Mouse (Mus musculus) liver, embryonic 12.5 days (tissue): ENCODE measurements at regions not wholly inside any gene's neighbourhood (a gene's known extent, or its start where the extent isn't known, plus 50 kb on each side); places are given as distances from the start of the nearest gene placed in this dataset.

Experiments
- ATAC-seq: fragments of 200-750 bp; cut with Nextera tagmentation; 2 replicates; pipeline ENCODE4 v1.8.0; 2017; ENCODE audit warnings: moderate number of reproducible peaks, mild to moderate bottlenecking, moderate library complexity
- H3K27ac ChIP-seq: fragments of 300-500 bp; sonication (generic); 2 replicates; pipeline ENCODE4 v1.5.1; 2016; ENCODE audit warnings: mild to moderate bottlenecking
- H3K27me3 ChIP-seq: fragments of 300-500 bp; sonication (generic); replicated peaks from 2 replicates; pipeline ENCODE4 v1.6.1; 2016; ENCODE audit warnings: mild to moderate bottlenecking, moderate library complexity
- H3K36me3 ChIP-seq: fragments of 300-500 bp; sonication (generic); 2 replicates; pipeline ENCODE4 v1.6.1; 2016; ENCODE audit warnings: mild to moderate bottlenecking, moderate library complexity
- H3K4me1 ChIP-seq: fragments of 300-500 bp; sonication (generic); 2 replicates; pipeline ENCODE4 v1.6.1; 2016
- H3K4me2 ChIP-seq: fragments of 300-500 bp; sonication (generic); 2 replicates; pipeline ENCODE4 v1.6.1; 2016; ENCODE audit warnings: mild to moderate bottlenecking, moderate library complexity
- H3K4me3 ChIP-seq: fragments of 300-500 bp; sonication (generic); 2 replicates; pipeline ENCODE4 v1.5.1; 2016; ENCODE audit warnings: mild to moderate bottlenecking, moderate library complexity
- H3K9ac ChIP-seq: fragments of 300-500 bp; sonication (generic); 2 replicates; pipeline ENCODE4 v1.6.1; 2016; ENCODE audit warnings: mild to moderate bottlenecking, moderate library complexity
- H3K9me3 ChIP-seq: fragments of 300-500 bp; sonication (generic); replicated peaks from 2 replicates; pipeline ENCODE4 v1.6.1; 2016; ENCODE audit warnings: mild to moderate bottlenecking, moderate library complexity
- WGBS: fragments of 180-500 bp; shearing (Covaris S2); methylation state at CpG from one replicate; pipeline ENCODE4 v1.1.7; 2016; ENCODE audit not compliant: insufficient replicate concordance; 5-methylcytosine and 5-hydroxymethylcytosine counted together

GRCm38 (mm10) chr2:178673621-178674020 lies 243.3 kb downstream of the Cdh26 start:
- no peaks in the 10 kb centered on the region for H3K36me3 ChIP-seq
- no peak overlapping the region for H3K4me3 ChIP-seq
- WGBS: 76% methylated on average over 4 of the region's 4 CpGs
- no peak overlapping the region for H3K9ac ChIP-seq
- H3K27me3 ChIP-seq: no peaks in the 10 kb centered on the region; the same call in 1 of the 2 replicates
- no peak for ATAC-seq
- peaks cover 3% of the 10 kb centered on the region; the same call in 1 of the 2 replicates for H3K4me1 ChIP-seq
- no peak overlapping the region for H3K27ac ChIP-seq
- H3K4me2 ChIP-seq: no peak overlapping the region
- H3K9me3 ChIP-seq: no peaks in the 10 kb centered on the region

- H3K4me2 ChIP-seq: no peak overlapping the region
- no peaks in the 10 kb centered on the region for H3K27me3 ChIP-seq
- no peaks in the 10 kb centered on the region for H3K36me3 ChIP-seq
- H3K9ac ChIP-seq: no peak overlapping the region
- H3K4me3 ChIP-seq: no peak overlapping the region
- 50% methylated on average over 4 of the region's 4 CpGs for WGBS
- ATAC-seq: no peak
- no peaks in the 10 kb centered on the region for H3K9me3 ChIP-seq
- H3K4me1 ChIP-seq: peaks cover 3% of the 10 kb centered on the region; the same call in 1 of the 2 replicates
- H3K27ac ChIP-seq: no peak overlapping the region
These were observed 244.3 kb downstream of the Cdh26 start for GRCm38 (mm10) chr2:178674621-178675020.

DNA sequence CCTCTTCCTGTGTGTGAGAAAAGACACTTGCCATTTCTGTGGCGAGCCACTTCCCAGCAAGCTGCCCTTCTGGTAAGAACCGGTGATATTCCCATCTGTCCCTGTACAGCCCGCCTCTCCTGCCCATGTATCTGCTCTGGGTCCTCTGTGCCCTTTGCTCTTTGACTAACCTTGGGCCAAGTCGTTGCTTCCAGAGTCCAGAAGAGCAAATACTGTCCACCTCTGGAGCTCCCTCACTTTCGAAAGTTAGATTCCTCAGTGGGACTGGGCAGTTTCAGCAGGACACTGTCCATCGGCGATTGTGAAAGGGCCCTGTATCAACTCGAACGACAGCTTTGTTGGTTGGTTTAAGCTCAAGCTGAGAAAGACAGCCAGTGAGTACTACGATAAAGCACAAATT lies 246.6 kb downstream of the Cdh26 start:
- H3K4me2 ChIP-seq: no peak overlapping the region
- WGBS: 49% methylated on average over 10 of the region's 10 CpGs
- H3K27me3 ChIP-seq: no peaks in the 10 kb centered on the region
- H3K27ac ChIP-seq: no peak overlapping the region
- H3K36me3 ChIP-seq: no peaks in the 10 kb centered on the region
- no peak overlapping the region for H3K4me3 ChIP-seq
- no peaks in the 10 kb centered on the region for H3K9me3 ChIP-seq
- no peak overlapping the region for H3K9ac ChIP-seq
- peak; percentile 56; the same call in 1 of the 2 replicates for ATAC-seq
- H3K4me1 ChIP-seq: peaks cover 3% of the 10 kb centered on the region; the same call in 1 of the 2 replicates

DNA sequence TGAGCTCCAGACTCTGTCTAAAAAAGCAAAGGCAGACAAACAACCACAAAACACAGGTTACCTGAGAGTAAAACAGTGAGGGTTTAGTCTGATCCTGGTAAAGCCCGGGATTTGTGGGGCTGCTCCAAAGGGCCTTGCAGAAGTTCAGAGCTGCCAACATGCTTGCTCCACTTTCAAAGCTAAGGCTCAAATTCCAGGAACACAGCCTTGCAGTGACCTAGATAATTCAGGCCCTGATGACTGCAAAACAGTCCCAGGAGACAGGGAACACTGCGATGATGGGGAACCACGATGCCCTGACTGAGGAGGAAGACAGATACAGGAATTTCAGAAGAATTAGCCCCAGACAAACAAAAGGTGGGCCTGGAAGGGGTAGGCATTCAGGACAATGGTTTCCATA lies 250.0 kb downstream of the Cdh26 start:
- ATAC-seq: no peak
- Histone ChIP-seq H3K9me3 (no peaks in the 10 kb centered on the region), H3K9ac (no peak overlapping the region), H3K27ac (no peak overlapping the region), H3K4me3 (no peak overlapping the region), H3K36me3 (no peaks in the 10 kb centered on the region), H3K27me3 (no peaks in the 10 kb centered on the region), H3K4me2 (no peak overlapping the region), H3K4me1 (peaks cover 11% of the 10 kb centered on the region; the same call in 1 of the 2 replicates)
- 59% methylated on average over 3 of the region's 3 CpGs for WGBS

GRCm38 (mm10) chr2:178684026-178684958 lies 254.0 kb downstream of the Cdh26 start:
- H3K36me3 ChIP-seq: no peaks in the 10 kb centered on the region
- no peak for ATAC-seq
- WGBS: 44% methylated on average over 9 of the region's 9 CpGs
- no peaks in the 10 kb centered on the region for H3K9me3 ChIP-seq
- H3K27me3 ChIP-seq: no peaks in the 10 kb centered on the region
- no peak overlapping the region for H3K4me3 ChIP-seq
- H3K27ac ChIP-seq: no peak overlapping the region
- no peak overlapping the region for H3K4me2 ChIP-seq
- no peak overlapping the region for H3K9ac ChIP-seq
- H3K4me1 ChIP-seq: peaks cover 10% of the 10 kb centered on the region; the same call in 1 of the 2 replicates

GRCm38 (mm10) chr2:178685211-178685610 lies 254.9 kb downstream of the Cdh26 start:
- 78% methylated on average over 5 of the region's 5 CpGs for WGBS
- H3K4me2 ChIP-seq: no peak overlapping the region
- H3K9me3 ChIP-seq: no peaks in the 10 kb centered on the region
- H3K4me1 ChIP-seq: peaks cover 10% of the 10 kb centered on the region; the same call in 1 of the 2 replicates
- no peaks in the 10 kb centered on the region for H3K27me3 ChIP-seq
- H3K9ac ChIP-seq: no peak overlapping the region
- H3K4me3 ChIP-seq: no peak overlapping the region
- H3K27ac ChIP-seq: no peak overlapping the region
- no peak for ATAC-seq
- H3K36me3 ChIP-seq: no peaks in the 10 kb centered on the region

DNA sequence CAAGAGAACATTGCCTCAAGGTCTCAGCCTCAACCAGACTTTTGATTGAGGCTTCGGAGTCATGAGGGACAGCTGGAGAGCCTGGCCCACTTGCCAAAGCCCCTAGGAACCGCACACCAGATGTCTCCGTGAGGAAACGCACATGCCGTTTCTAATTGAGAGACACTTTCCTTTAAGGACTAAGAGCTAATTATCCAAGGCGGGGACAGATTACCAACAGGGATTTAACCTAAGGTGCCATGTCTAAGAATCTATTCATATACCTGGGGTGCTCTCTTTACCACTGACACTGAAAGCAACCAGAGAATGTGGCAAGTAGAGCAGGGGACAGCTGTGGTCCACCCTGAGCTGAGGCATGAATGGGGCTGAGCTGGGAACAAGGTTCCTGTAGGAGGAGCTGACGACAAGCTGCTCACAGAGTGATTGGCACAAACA lies 255.9 kb downstream of the Cdh26 start:
- Histone ChIP-seq H3K27ac (no peak overlapping the region), H3K4me3 (no peak overlapping the region), H3K36me3 (no peaks in the 10 kb centered on the region), H3K27me3 (no peaks in the 10 kb centered on the region), H3K9me3 (no peaks in the 10 kb centered on the region), H3K9ac (no peak overlapping the region), H3K4me2 (no peak overlapping the region), H3K4me1 (peaks cover 17% of the 10 kb centered on the region; the same call in 1 of the 2 replicates)
- 67% methylated on average over 7 of the region's 7 CpGs for WGBS
- ATAC-seq: no peak

- H3K9ac ChIP-seq: no peak overlapping the region
- no peak for ATAC-seq
- no peak overlapping the region for H3K4me3 ChIP-seq
- no peaks in the 10 kb centered on the region for H3K9me3 ChIP-seq
- WGBS: 57% methylated on average over 6 of the region's 6 CpGs
- no peaks in the 10 kb centered on the region for H3K27me3 ChIP-seq
- H3K4me2 ChIP-seq: no peak overlapping the region
- no peaks in the 10 kb centered on the region for H3K36me3 ChIP-seq
- H3K4me1 ChIP-seq: peaks cover 27% of the 10 kb centered on the region; the same call in 1 of the 2 replicates
- no peak overlapping the region for H3K27ac ChIP-seq
These were observed 258.3 kb downstream of the Cdh26 start for GRCm38 (mm10) chr2:178688586-178688985.

DNA sequence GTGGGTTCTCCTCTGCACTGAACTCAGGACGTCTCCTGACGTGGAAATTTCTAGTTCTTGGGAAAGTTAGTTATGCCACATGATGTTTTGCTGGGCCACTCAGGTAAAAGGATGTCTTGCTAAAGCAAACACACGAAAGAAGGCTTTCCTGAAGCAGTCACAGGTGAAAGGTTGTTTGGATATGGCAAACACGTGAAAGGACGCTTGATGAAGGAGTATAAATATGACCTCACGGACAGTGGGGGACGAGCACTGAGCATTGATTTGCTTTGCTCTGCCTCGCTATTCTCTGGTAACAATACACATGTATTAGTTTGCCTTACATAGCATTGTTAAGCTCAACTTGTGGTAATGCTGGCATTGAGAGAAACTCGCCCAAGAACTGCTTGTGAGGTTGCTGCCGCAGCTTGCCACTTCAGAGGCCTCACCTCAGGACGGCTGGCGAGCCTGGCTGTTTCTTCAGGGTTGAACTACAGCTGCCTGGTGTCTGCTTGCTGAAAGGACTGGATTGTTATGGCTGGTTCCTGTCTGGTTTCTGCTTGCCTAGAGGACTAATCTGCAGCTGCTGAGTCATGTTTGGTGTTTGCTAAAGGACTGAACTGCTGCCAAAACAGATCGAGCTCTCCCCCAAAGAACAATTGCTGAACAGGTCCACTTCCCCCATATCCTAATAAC lies 261.0 kb downstream of the Cdh26 start:
- no peak overlapping the region for H3K9ac ChIP-seq
- H3K9me3 ChIP-seq: no peaks in the 10 kb centered on the region
- 54% methylated on average over 13 of the region's 13 CpGs for WGBS
- no peaks in the 10 kb centered on the region for H3K36me3 ChIP-seq
- no peaks in the 10 kb centered on the region for H3K27me3 ChIP-seq
- no peak overlapping the region for H3K4me2 ChIP-seq
- H3K4me1 ChIP-seq: peaks cover 19% of the 10 kb centered on the region; the same call in 1 of the 2 replicates
- H3K4me3 ChIP-seq: no peak overlapping the region
- 0 out of 2 replicates have a peak, but pooled peaks have one; percentile 13 for ATAC-seq
- H3K27ac ChIP-seq: no peak overlapping the region

GRCm38 (mm10) chr2:178691865-178692228 lies 261.5 kb downstream of the Cdh26 start:
- Histone ChIP-seq H3K9me3 (no peaks in the 10 kb centered on the region), H3K4me1 (peaks cover 18% of the 10 kb centered on the region; the same call in 1 of the 2 replicates), H3K4me2 (no peak overlapping the region), H3K4me3 (no peak overlapping the region), H3K27ac (no peak overlapping the region), H3K9ac (no peak overlapping the region), H3K36me3 (no peaks in the 10 kb centered on the region), H3K27me3 (no peaks in the 10 kb centered on the region)
- WGBS: 74% methylated on average over 4 of the region's 4 CpGs
- peak; percentile 33; the same call in 1 of the 2 replicates for ATAC-seq

DNA sequence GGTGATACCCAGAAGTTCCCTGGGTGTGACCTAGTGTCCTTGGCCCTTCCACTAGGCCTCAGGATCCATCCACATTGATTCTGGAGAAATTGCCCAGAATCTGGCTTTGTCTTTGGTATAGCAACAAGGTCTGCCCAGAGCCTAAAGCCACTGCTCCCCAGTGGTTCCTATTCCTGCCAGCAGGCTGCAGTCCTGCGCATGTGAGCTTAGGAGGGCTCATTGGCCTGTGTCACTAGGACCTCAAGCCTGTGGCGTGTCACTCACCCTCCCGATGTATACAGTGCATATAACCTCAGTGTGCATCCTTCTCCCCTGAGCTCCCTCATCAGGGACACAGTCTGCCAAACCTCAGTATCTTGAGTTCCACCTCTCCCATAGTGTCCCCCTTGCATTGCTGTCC lies 261.9 kb downstream of the Cdh26 start:
- Histone ChIP-seq H3K9me3 (no peaks in the 10 kb centered on the region), H3K4me1 (peaks cover 17% of the 10 kb centered on the region; the same call in 1 of the 2 replicates), H3K4me2 (no peak overlapping the region), H3K27ac (no peak overlapping the region), H3K9ac (no peak overlapping the region), H3K4me3 (no peak overlapping the region), H3K36me3 (no peaks in the 10 kb centered on the region), H3K27me3 (no peaks in the 10 kb centered on the region)
- 58% methylated on average over 3 of the region's 3 CpGs for WGBS
- 0 out of 2 replicates have a peak, but pooled peaks have one; percentile 36 for ATAC-seq

GRCm38 (mm10) chr2:178698648-178699047 lies 268.3 kb downstream of the Cdh26 start:
- Histone ChIP-seq H3K27ac (no peak overlapping the region), H3K4me1 (no peaks in the 10 kb centered on the region), H3K4me2 (no peak overlapping the region), H3K9me3 (no peaks in the 10 kb centered on the region), H3K9ac (no peak overlapping the region), H3K27me3 (no peaks in the 10 kb centered on the region), H3K36me3 (no peaks in the 10 kb centered on the region), H3K4me3 (no peak overlapping the region)
- 74% methylated on average over 13 of the region's 13 CpGs for WGBS
- ATAC-seq: no peak
